Comparison of ENCODE assay signal across 8 mouse cellular contexts in genomic region chr10:42583157-42583872, GRCm38 (mm10). TPM values are rescaled to one million over a fixed set of nuclear protein-coding genes. Genes with fewer than 3 reads are reported as not detected.
DNase-seq lines count a peak whose midpoint lies in the region; ATAC-seq and TF ChIP-seq lines count a peak whose summit lies in the region.
"Had no signal": no experiment of that assay in that cellular context is flagged by ENCODE, and none has a peak within 500 bp of the region (broad histone marks: within the 10 kb centered on the region; RNA-seq: fewer than 3 reads in every experiment).

Nr2e1 (minus strand) TSS chr10:42583632.
Ostm1 (plus strand) TSS chr10:42583822.

- peak; percentile 22 for DNase-seq in testis, postnatal 14 days (ENCODE audit: low spot score)
- no peak for DNase-seq in testis, postnatal 10 days (ENCODE audit: low spot score)
- DNase-seq in kidney, postnatal 14 days = peak; percentile 17
- no peak for DNase-seq in stomach, postnatal 0 days (ENCODE audit: low spot score)
- DNase-seq in MN1 (ENCODE audit: low spot score) = no peak

- ATAC-seq in forebrain, embryonic 15.5 days (replicated peaks) = peak; percentile 84
- ATAC-seq in liver, embryonic 12.5 days = no peak
- no peak for ATAC-seq in stomach, postnatal 0 days (ENCODE audit: low FRiP score, low TSS enrichment)

- TF ChIP-seq CTCF in stomach, postnatal 0 days (IDR thresholded peaks at IDR 0.05; ENCODE audit: low read depth) = no peak

- H3K36me3 ChIP-seq in forebrain, embryonic 15.5 days = no peaks in the 10 kb centered on the region
- H3K36me3 ChIP-seq in liver, embryonic 12.5 days = no peaks in the 10 kb centered on the region
- no peaks in the 10 kb centered on the region for H3K36me3 ChIP-seq in stomach, postnatal 0 days (ENCODE audit: control insufficient read depth, insufficient read depth, low read length)

- H3K4me1 ChIP-seq in forebrain, embryonic 15.5 days = peaks cover 75% of the 10 kb centered on the region
- H3K4me1 ChIP-seq in liver, embryonic 12.5 days = peaks cover 18% of the 10 kb centered on the region; the same call in 1 of the 2 replicates
- H3K4me1 ChIP-seq in stomach, postnatal 0 days (replicated peaks; ENCODE audit: control insufficient read depth, insufficient read depth) = no peaks in the 10 kb centered on the region

- H3K27ac ChIP-seq in forebrain, embryonic 15.5 days (replicated peaks) = peak within 1 kb of the TSS; percentile 79
- H3K27ac ChIP-seq in liver, embryonic 12.5 days = no peak within 1 kb of the TSS
- no peak within 1 kb of the TSS for H3K27ac ChIP-seq in stomach, postnatal 0 days (replicated peaks)
- H3K27ac ChIP-seq: macrophage had no signal

- no peak for TF ChIP-seq EP300 in stomach, postnatal 0 days (optimal IDR thresholded peaks at IDR 0.05)

- H3K9ac ChIP-seq in forebrain, embryonic 15.5 days (replicated peaks) = peak within 1 kb of the TSS; percentile 68
- H3K9ac ChIP-seq in liver, embryonic 12.5 days = no peak within 1 kb of the TSS
- no peak within 1 kb of the TSS for H3K9ac ChIP-seq in stomach, postnatal 0 days (ENCODE audit: low read length)

- peak within 1 kb of the TSS; percentile 58 for H3K4me3 ChIP-seq in forebrain, embryonic 15.5 days
- H3K4me3 ChIP-seq in liver, embryonic 12.5 days = peak within 1 kb of the TSS; percentile 17; the same call in 1 of the 2 replicates
- H3K4me3 ChIP-seq in stomach, postnatal 0 days (ENCODE audit: low read depth, low read length) = peak within 1 kb of the TSS; percentile 19

- H3K4me2 ChIP-seq in forebrain, embryonic 15.5 days (replicated peaks) = peak within 1 kb of the TSS; percentile 66
- H3K4me2 ChIP-seq in liver, embryonic 12.5 days = peak within 1 kb of the TSS; percentile 24
- H3K4me2 ChIP-seq in stomach, postnatal 0 days (replicated peaks; ENCODE audit: low read depth) = peak within 1 kb of the TSS; percentile 27; the same call in 1 of the 2 replicates

- H3K9me3 ChIP-seq in forebrain, embryonic 15.5 days = no peaks in the 10 kb centered on the region
- no peaks in the 10 kb centered on the region for H3K9me3 ChIP-seq in liver, embryonic 12.5 days (replicated peaks)
- no peaks in the 10 kb centered on the region for H3K9me3 ChIP-seq in stomach, postnatal 0 days (ENCODE audit: control insufficient read depth, low read length)

- H3K27me3 ChIP-seq in forebrain, embryonic 15.5 days = no peaks in the 10 kb centered on the region
- H3K27me3 ChIP-seq in liver, embryonic 12.5 days (replicated peaks) = peaks cover 100% of the 10 kb centered on the region
- H3K27me3 ChIP-seq in stomach, postnatal 0 days (ENCODE audit: control insufficient read depth, insufficient read depth, low read length) = peaks cover 51% of the 10 kb centered on the region

- WGBS in forebrain, embryonic 15.5 days = 0% methylated on average over 43 of the region's 43 CpGs
- under 1% methylated on average over 43 of the region's 43 CpGs for WGBS in liver, embryonic 12.5 days (ENCODE audit: insufficient replicate concordance)
- WGBS in stomach, postnatal 0 days = 1% methylated on average over 43 of the region's 43 CpGs

RNA-seq across cellular contexts. Expression of gene Nr2e1, which starts in this region (rescaled TPM):
- 35.4 and 40.5 TPM in 2 replicates for polyA plus RNA-seq in forebrain, embryonic 15.5 days (2015; fragmentation: Nextera tagmentation; extraction: Ambion mirVana)
- polyA plus RNA-seq in liver, embryonic 12.5 days (2016; fragmentation: Nextera tagmentation; extraction: Ambion mirVana) = not detected in 2 replicates
- 0.04 TPM in 1 of 2 replicates, not detected in the other for polyA plus RNA-seq in stomach, postnatal 0 days (2015; fragmentation: Nextera tagmentation; extraction: Ambion mirVana)
- polyA plus RNA-seq: macrophage had no signal

RNA-seq across cellular contexts. Expression of gene Ostm1, which starts in this region (rescaled TPM):
- polyA plus RNA-seq in forebrain, embryonic 15.5 days (2015; fragmentation: Nextera tagmentation; extraction: Ambion mirVana) = 50.8 and 51.5 TPM in 2 replicates
- polyA plus RNA-seq in liver, embryonic 12.5 days (2016; fragmentation: Nextera tagmentation; extraction: Ambion mirVana) = 19.9 and 20.1 TPM in 2 replicates
- 13.0 and 13.5 TPM in 2 replicates for polyA plus RNA-seq in stomach, postnatal 0 days (2015; fragmentation: Nextera tagmentation; extraction: Ambion mirVana)

Comparison
In these comparisons a context has a peak if more than half of its experiments do, and no peak if none do; other contexts are left out.
1. RNA of gene Nr2e1 (polyA plus RNA-seq): 35.4 to 40.5 TPM in forebrain, embryonic 15.5 days; not detected in liver, embryonic 12.5 days and 0.04 TPM in stomach, postnatal 0 days; every median in the first group is over 10 times any median in the second.
2. DNase-seq: peak in testis, postnatal 14 days (single experiment) and kidney, postnatal 14 days (single experiment); none in testis, postnatal 10 days (single experiment), stomach, postnatal 0 days (single experiment) and MN1 (single experiment).
3. Peak in every context shown above with its lines, with median percentiles within 50 percentile points of each other: H3K4me2 ChIP-seq and H3K4me3 ChIP-seq.